Mouse (Mus musculus): ENCODE data around the gene Camkk1. TPM values are rescaled to one million over a fixed set of nuclear protein-coding genes. Genes with fewer than 3 reads are reported as not detected.

Gene Camkk1
- polyA plus RNA-seq, 1 experiment from 2014 or later: 6.9 TPM

DNA sequence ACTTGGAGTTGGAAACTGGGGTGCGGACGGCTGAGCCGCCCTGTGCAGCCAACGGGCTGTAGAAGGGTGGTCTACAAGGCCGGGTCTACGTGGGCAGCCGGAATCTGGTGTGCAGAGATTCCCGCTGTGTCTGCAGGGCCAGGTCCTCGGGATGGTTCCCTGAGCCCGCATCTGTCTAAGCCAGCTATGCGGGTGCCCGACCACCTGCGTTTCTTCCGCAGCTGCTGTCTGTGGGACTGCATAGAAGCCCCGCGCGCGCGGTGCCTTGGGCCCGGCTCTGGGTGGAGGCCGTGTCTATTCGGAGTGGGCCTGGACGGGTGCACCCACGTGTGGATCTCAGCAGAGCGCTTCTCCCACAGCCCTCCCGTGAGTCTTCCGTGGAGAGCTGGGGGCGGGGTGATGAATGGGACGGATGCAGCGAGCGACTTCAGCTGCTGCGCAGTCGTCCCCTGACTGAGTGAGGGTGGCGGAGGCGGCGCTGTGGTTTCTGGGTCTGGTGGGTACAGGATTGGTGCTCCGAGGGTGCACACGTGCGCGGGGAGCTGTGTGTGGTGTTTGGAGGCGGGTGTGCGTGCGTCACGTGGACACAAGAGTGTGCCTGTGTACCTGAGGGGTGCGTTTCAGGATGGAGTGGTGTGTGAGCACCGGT is 463 bp downstream of the Camkk1 start:
- Histone ChIP-seq H3K36me3 (replicated peaks) (no peaks in the 10 kb centered on the region), H3K4me1 (peaks cover 37% of the 10 kb centered on the region), H3K9me3 (no peaks in the 10 kb centered on the region), H3K27ac (replicated peaks) (peak overlapping the region; percentile 30; the same call in 1 of the 2 replicates), H3K4me3 (peak overlapping the region; percentile 76), H3K27me3 (replicated peaks; ENCODE audit: low read depth, poor library complexity, severe bottlenecking) (peaks cover 87% of the 10 kb centered on the region)
- DNase-seq (ENCODE audit: low spot score): peak; percentile 60
- WGBS: 1% methylated on average over 46 of the region's 46 CpGs

DNA sequence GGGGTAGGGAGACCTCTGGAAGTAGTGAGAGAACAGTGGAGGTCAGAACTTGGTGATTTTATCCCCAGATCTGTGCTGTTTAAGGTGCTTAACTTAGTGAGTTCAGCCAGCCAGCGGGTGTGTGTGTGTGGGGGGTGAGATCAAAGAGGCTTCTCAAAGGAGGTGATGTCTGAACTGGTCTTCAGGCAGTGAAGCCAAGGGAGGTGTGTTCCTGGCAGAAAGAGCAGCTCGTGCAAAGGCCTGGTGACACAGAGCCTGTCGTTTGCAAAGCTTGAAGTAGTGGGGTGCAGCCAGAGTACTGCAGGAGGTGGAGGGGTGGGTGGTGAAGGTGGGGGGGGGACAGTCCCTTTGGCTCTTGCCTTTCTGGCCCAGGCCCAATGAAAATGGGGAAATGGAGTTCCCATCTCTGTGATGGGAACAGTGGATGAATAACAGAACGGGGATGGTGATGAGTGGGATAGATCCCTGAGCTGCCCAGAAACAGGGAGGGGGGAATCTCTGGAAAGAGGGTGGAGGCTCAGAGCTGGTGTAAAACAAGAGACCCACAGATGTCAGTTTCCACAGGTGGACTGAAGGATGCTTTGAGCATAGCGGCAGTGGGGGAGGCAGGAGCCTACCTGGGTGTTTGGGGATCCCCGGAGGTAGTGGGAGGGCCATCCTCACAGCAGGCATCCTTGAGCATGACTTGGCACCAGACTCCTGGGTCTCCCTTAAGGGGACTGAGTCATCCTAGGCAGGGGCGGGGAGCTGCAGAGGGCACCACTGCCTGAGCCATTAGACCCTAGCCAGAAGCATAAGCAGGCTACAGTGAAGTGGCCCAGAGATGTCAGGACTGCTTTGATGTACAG is 2.4 kb downstream of the Camkk1 start:
- Histone ChIP-seq H3K27me3 (replicated peaks; ENCODE audit: low read depth, poor library complexity, severe bottlenecking) (peaks cover 75% of the 10 kb centered on the region), H3K4me1 (peaks cover 46% of the 10 kb centered on the region), H3K9me3 (no peaks in the 10 kb centered on the region), H3K36me3 (replicated peaks) (no peaks in the 10 kb centered on the region), H3K4me3 (no peak overlapping the region), H3K27ac (replicated peaks) (no peak overlapping the region)
- DNase-seq (ENCODE audit: low spot score): no peak
- 63% methylated on average over 7 of the region's 7 CpGs for WGBS

DNA sequence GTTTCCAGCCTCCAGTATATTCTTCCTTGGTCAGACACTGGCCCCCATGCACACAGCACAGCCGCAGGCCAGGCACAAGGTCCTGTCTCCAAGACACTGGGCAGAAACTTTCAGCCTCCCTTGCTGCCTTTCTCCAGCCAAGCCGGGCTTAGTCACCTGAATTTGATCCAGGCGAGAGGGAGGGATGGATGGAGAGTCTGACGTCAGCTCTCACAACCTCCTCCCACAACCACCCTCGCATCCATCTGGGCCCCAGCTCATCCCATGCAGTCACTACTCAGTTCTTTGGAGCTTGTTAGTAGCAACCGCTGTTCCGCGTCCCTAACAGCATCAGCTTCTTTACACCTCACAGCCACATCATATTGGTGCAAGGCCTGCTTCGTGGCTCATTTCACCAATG is 4.3 kb downstream of the Camkk1 start:
- H3K9me3 ChIP-seq: no peaks in the 10 kb centered on the region
- H3K36me3 ChIP-seq (replicated peaks): no peaks in the 10 kb centered on the region
- no peak overlapping the region for H3K27ac ChIP-seq (replicated peaks)
- H3K4me1 ChIP-seq: peaks cover 46% of the 10 kb centered on the region
- no peak overlapping the region for H3K4me3 ChIP-seq
- peaks cover 56% of the 10 kb centered on the region for H3K27me3 ChIP-seq (replicated peaks; ENCODE audit: low read depth, poor library complexity, severe bottlenecking)
- 48% methylated on average over 9 of the region's 9 CpGs for WGBS
- no peak for DNase-seq (ENCODE audit: low spot score)

DNA sequence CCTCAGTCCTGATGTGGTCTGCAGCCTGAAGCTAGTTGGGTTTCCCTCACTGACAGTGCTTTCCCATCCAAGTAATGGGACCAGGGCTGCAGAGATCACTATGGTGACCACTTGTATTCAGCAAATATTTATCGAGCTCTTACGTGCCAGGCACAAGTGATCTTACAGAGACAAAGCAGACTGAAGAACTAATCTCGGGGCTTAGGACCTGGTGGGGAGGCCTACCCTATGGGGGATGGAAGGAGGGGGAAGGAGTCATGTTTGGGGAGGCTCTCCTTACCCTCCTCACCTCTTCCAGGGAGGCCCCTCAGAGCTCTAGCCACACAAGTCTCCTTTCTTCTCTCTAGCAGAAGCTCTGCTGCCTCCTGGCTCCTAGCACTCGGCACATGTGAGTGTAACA is 5.0 kb downstream of the Camkk1 start:
- Histone ChIP-seq H3K27me3 (replicated peaks; ENCODE audit: low read depth, poor library complexity, severe bottlenecking) (peaks cover 50% of the 10 kb centered on the region), H3K36me3 (replicated peaks) (no peaks in the 10 kb centered on the region), H3K27ac (replicated peaks) (peak overlapping the region; percentile 44; the same call in 1 of the 2 replicates), H3K4me3 (no peak overlapping the region), H3K4me1 (peaks cover 41% of the 10 kb centered on the region), H3K9me3 (no peaks in the 10 kb centered on the region)
- WGBS: 62% methylated on average over 4 of the region's 4 CpGs
- no peak for DNase-seq (ENCODE audit: low spot score)

DNA sequence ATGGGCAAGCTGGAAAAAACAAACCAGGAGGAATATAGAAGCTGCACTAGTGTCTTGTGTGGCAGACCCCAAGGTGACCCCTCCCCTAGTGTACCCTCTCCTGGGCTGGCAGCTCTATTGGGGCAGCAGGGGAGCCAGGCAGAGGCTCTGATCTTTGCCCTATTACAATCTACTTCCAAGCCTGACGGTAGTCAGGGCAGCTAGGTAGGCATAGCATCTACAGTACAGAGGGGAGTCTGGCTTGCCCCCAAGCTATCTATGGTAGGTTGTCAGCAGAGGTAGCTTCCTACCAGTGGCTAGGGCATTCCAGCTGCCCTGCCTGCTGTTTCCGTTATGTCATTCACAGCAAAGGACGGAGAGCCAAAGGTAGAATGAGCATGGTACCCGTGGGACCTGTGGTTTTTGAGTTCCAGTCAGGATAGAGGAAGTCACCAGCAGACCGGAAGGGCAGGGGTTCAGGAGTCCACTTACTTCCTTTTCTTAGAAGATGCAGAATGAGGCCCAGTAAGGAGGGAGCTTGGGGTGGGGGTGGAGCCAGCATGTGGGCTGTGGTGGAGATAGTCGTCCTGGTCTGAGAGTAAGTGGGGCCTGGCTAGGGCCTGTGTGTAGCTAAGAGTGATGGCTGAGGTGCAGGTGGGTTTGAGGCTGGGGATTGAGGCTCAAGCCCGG is 5.6 kb downstream of the Camkk1 start:
- H3K36me3 ChIP-seq (replicated peaks): no peaks in the 10 kb centered on the region
- H3K27ac ChIP-seq (replicated peaks): peak overlapping the region; percentile 44
- no peak overlapping the region for H3K4me3 ChIP-seq
- H3K9me3 ChIP-seq: no peaks in the 10 kb centered on the region
- WGBS: 59% methylated on average over 7 of the region's 7 CpGs
- peaks cover 48% of the 10 kb centered on the region for H3K27me3 ChIP-seq (replicated peaks; ENCODE audit: low read depth, poor library complexity, severe bottlenecking)
- DNase-seq (ENCODE audit: low spot score): no peak
- H3K4me1 ChIP-seq: peaks cover 35% of the 10 kb centered on the region

DNA sequence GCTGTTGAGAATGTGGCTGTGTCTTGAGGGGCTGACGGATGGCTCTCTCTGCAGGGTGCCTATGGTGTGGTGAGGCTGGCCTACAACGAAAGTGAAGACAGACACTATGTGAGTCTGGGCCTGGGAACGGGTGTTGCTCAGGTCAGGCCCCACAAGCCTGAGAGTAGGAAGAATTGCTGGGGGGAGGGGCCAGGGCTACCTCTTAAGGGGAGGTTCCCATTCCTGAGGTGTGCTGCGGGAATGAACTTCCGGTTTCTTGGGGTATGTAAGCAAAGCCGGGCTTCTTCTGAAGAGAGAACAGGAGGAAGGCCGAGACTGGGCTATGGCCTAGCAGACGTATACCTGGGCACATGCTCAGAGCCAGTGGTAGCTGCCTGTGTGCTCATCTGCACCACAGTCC is 8.2 kb downstream of the Camkk1 start:
- Histone ChIP-seq H3K36me3 (replicated peaks) (no peaks in the 10 kb centered on the region), H3K27ac (replicated peaks) (no peak overlapping the region), H3K27me3 (replicated peaks; ENCODE audit: low read depth, poor library complexity, severe bottlenecking) (peaks cover 31% of the 10 kb centered on the region), H3K4me1 (peaks cover 39% of the 10 kb centered on the region), H3K4me3 (no peak overlapping the region), H3K9me3 (no peaks in the 10 kb centered on the region)
- WGBS: 52% methylated on average over 8 of the region's 8 CpGs
- DNase-seq (ENCODE audit: low spot score): no peak

DNA sequence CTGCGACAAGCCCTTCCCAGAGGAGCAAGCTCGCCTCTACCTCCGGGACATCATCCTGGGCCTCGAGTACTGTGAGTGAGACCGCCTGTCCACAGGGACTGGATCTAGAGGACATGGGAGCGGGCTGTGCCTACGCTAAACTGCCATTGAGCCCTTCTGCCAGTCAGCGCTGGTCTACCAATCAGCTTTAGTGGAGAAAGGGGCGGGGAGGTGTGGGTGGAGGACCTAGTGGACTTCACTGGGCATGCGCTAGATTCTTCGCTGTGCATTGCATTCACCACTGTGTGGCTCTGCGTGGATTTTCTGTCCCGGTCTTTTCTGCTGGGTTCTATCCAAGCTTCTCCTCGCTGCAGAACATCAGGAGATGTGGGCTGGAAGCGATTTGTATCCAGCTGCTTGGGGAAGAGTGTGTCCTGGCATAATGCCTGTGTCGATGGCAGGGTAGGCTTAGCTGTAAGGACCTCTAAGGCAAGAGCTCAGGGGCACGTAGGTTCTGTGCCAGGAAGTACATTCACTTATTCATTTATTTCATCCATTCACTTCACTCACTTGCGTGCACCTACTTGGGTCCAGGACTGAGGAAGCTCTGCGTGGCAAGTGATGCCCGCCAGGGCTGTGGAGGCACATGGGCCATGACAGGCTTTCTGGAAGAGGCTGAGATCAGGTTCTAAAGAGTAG is 12.2 kb downstream of the Camkk1 start:
- Histone ChIP-seq H3K4me1 (peaks cover 13% of the 10 kb centered on the region), H3K4me3 (peak overlapping the region; percentile 54), H3K27me3 (replicated peaks; ENCODE audit: low read depth, poor library complexity, severe bottlenecking) (peaks cover 19% of the 10 kb centered on the region; the same call in 1 of the 2 replicates), H3K27ac (replicated peaks) (peak overlapping the region; percentile 62), H3K9me3 (no peaks in the 10 kb centered on the region), H3K36me3 (replicated peaks) (no peaks in the 10 kb centered on the region)
- WGBS: 24% methylated on average over 20 of the region's 20 CpGs
- peak; percentile 88 for DNase-seq (ENCODE audit: low spot score)

DNA sequence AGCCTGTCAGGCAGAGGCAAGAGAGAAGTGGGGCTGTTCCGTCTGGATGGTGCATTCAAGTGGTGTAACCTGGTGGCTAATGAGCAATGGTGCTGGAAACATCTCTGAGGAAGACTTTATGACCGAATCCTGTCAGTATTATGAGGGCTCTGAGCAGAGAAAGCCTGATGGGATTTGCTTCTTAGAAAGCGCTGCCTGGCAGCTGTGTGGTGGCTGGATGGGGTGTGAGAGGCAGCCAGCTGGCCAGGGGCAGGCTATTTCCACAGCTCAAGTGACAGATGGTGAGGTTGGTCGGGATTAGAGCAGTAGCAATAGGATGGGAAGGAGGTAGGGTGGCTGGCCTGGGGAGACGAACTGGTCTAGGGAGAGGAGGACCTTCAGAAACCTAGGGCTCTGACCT is 12.7 kb downstream of the Camkk1 start:
- H3K4me1 ChIP-seq: peaks cover 13% of the 10 kb centered on the region
- DNase-seq (ENCODE audit: low spot score): no peak
- H3K36me3 ChIP-seq (replicated peaks): no peaks in the 10 kb centered on the region
- no peaks in the 10 kb centered on the region for H3K9me3 ChIP-seq
- peak overlapping the region; percentile 54 for H3K4me3 ChIP-seq
- 81% methylated on average over 5 of the region's 5 CpGs for WGBS
- peaks cover 19% of the 10 kb centered on the region; the same call in 1 of the 2 replicates for H3K27me3 ChIP-seq (replicated peaks; ENCODE audit: low read depth, poor library complexity, severe bottlenecking)
- 0 out of 2 replicates have a peak overlapping the region, but pooled peaks have one; percentile 62 for H3K27ac ChIP-seq (replicated peaks)

DNA sequence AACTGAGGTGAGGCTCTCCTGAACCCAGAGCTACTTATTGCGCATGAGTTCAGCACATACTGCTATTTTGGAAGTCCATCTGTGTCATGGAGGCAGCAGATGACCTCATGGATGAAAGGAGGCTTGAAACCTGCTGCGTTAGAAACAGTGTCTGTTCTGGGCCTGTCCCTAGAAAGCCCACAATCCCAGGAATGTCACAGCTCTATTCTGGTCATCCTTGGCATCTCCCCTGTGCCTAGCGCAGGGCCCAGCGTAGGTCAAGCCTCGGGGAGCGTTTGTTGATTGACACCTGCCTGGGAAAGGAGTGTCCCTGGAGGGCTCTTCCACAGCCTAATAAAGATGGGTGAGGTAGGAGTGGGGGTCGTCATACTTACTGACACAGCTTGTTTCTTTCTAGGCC is 17.3 kb downstream of the Camkk1 start:
- WGBS: 82% methylated on average over 7 of the region's 7 CpGs
- DNase-seq (ENCODE audit: low spot score): no peak
- peaks cover 4% of the 10 kb centered on the region for H3K4me1 ChIP-seq
- no peak overlapping the region for H3K27ac ChIP-seq (replicated peaks)
- H3K27me3 ChIP-seq (replicated peaks; ENCODE audit: low read depth, poor library complexity, severe bottlenecking): peaks cover 11% of the 10 kb centered on the region; the same call in 1 of the 2 replicates
- no peaks in the 10 kb centered on the region for H3K36me3 ChIP-seq (replicated peaks)
- no peak overlapping the region for H3K4me3 ChIP-seq
- H3K9me3 ChIP-seq: no peaks in the 10 kb centered on the region

DNA sequence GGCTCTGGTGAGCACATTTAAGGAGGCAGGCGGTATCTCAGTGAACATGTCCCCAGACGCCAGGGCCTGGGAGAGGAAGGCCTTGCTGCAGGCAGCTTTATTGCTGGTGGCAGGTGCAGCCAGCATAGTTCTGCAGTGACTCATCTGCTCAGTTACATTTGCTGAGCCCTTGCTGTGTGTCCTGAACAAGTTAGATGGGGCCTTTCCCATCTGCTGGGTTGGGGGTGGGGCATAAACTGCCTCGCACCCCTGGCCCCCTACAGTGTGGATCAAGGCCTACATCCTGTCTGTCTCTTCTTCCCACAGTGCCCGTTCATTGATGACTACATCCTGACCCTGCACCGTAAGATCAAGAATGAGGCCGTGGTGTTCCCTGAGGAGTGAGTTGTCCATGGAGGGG is 18.1 kb downstream of the Camkk1 start:
- no peaks in the 10 kb centered on the region for H3K9me3 ChIP-seq
- H3K4me1 ChIP-seq: no peaks in the 10 kb centered on the region
- WGBS: 66% methylated on average over 6 of the region's 6 CpGs
- no peak for DNase-seq (ENCODE audit: low spot score)
- H3K27me3 ChIP-seq (replicated peaks; ENCODE audit: low read depth, poor library complexity, severe bottlenecking): peaks cover 7% of the 10 kb centered on the region; the same call in 1 of the 2 replicates
- no peak overlapping the region for H3K4me3 ChIP-seq
- no peak overlapping the region for H3K27ac ChIP-seq (replicated peaks)
- H3K36me3 ChIP-seq (replicated peaks): no peaks in the 10 kb centered on the region

DNA sequence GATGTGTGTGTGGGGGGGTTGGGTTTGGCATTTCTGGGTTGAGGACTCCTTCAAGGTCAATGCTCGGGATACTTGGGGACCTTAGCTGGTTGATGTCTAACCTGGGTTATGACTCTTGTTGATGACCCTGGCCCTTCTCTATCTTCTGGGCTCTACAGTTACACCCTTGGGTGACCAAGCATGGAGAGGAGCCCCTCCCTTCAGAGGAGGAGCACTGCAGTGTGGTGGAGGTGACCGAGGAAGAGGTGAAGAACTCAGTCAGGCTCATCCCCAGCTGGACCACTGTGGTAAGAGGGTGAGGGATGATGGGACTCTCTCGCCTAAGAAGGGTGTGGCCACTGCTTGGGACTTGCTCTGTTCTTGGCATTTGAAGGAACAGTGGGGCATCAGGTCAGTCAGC is 18.9 kb downstream of the Camkk1 start:
- H3K27ac ChIP-seq (replicated peaks): no peak overlapping the region
- no peaks in the 10 kb centered on the region for H3K9me3 ChIP-seq
- no peak overlapping the region for H3K4me3 ChIP-seq
- no peaks in the 10 kb centered on the region for H3K4me1 ChIP-seq
- no peaks in the 10 kb centered on the region for H3K36me3 ChIP-seq (replicated peaks)
- WGBS: 85% methylated on average over 3 of the region's 3 CpGs
- no peak for DNase-seq (ENCODE audit: low spot score)
- H3K27me3 ChIP-seq (replicated peaks; ENCODE audit: low read depth, poor library complexity, severe bottlenecking): 0 out of 2 replicates have a peak, but pooled peaks cover 4% of the 10 kb centered on the region
